Mouse (Mus musculus) neural tube, embryonic 13.5 days (tissue): Measurements from ENCODE around the gene Pde3a. TPM values are rescaled to one million over a fixed set of nuclear protein-coding genes. Genes with fewer than 3 reads are reported as not detected.

Source experiments
- ATAC-seq: fragments of 200-750 bp; cut with Nextera tagmentation; 2 replicates; pipeline ENCODE4 v1.8.0; 2017; ENCODE audit warnings: low read depth, mild to moderate bottlenecking, moderate TSS enrichment, moderate library complexity
- H3K27ac ChIP-seq: fragments of 300-500 bp; sonication (generic); replicated peaks from 2 replicates; pipeline ENCODE4 v1.5.1; 2015; ENCODE audit warnings: moderate library complexity, mild to moderate bottlenecking, inconsistent platforms
- H3K27me3 ChIP-seq: fragments of 300-500 bp; sonication (generic); 2 replicates; pipeline ENCODE4 v1.6.1; 2015; ENCODE audit warnings: mild to moderate bottlenecking, inconsistent platforms
- H3K36me3 ChIP-seq: fragments of 300-500 bp; sonication (generic); 2 replicates; pipeline ENCODE4 v1.6.1; 2015; ENCODE audit warnings: mild to moderate bottlenecking, inconsistent platforms
- H3K4me1 ChIP-seq: fragments of 300-500 bp; sonication (generic); replicated peaks from 2 replicates; pipeline ENCODE4 v1.6.1; 2015; ENCODE audit warnings: inconsistent platforms
- H3K4me2 ChIP-seq: fragments of 300-500 bp; sonication (generic); 2 replicates; pipeline ENCODE4 v1.6.1; 2015; ENCODE audit warnings: inconsistent platforms, mild to moderate bottlenecking, moderate library complexity
- H3K4me3 ChIP-seq: fragments of 300-500 bp; sonication (generic); 2 replicates; pipeline ENCODE4 v1.5.1; 2015; ENCODE audit warnings: mild to moderate bottlenecking, inconsistent platforms
- H3K9ac ChIP-seq: fragments of 300-500 bp; sonication (generic); 2 replicates; pipeline ENCODE4 v1.6.1; 2015; ENCODE audit warnings: moderate library complexity, mild to moderate bottlenecking, inconsistent platforms
- H3K9me3 ChIP-seq: fragments of 300-500 bp; sonication (generic); 2 replicates; pipeline ENCODE4 v1.6.1; 2016; ENCODE audit warnings: inconsistent platforms
- WGBS: fragments of 180-500 bp; shearing (Covaris S2); methylation state at CpG from one replicate; pipeline ENCODE4 v1.1.7; 2015; 5-methylcytosine and 5-hydroxymethylcytosine counted together
- polyA plus RNA-seq: library from polyadenylated mRNA; unstranded; fragments of >200 nt; fragmentation: Nextera tagmentation; extraction: Ambion mirVana; gene quantifications from 2 replicates; pipeline ENCODE4 v1.2.1, GENCODE M21; 2015

Pde3a gene
- polyA plus RNA-seq, 1 experiment from 2014 or later = 2.1 TPM

DNA sequence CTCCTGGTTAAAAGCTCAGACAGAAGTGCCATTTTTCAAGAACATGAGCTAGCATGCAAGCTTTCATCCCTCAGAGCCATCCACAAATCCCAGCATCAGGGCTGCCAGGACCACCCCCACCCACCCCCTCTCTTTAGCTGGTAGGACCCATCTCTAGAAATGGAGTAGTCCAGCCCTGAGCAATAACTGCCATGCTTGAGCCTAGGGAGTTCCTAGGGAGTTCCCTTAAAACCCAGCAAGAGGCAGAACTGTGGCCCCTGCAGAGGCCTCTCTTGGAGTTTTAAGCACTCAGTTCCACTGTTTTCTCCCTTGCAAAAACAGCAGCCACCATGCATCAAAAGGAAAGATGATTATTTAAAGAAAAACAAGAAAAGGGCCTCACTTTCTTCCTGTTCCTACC is 988 bp upstream of the Pde3a start:
- H3K36me3 ChIP-seq = no peaks in the 10 kb centered on the region
- no peak for ATAC-seq

DNA sequence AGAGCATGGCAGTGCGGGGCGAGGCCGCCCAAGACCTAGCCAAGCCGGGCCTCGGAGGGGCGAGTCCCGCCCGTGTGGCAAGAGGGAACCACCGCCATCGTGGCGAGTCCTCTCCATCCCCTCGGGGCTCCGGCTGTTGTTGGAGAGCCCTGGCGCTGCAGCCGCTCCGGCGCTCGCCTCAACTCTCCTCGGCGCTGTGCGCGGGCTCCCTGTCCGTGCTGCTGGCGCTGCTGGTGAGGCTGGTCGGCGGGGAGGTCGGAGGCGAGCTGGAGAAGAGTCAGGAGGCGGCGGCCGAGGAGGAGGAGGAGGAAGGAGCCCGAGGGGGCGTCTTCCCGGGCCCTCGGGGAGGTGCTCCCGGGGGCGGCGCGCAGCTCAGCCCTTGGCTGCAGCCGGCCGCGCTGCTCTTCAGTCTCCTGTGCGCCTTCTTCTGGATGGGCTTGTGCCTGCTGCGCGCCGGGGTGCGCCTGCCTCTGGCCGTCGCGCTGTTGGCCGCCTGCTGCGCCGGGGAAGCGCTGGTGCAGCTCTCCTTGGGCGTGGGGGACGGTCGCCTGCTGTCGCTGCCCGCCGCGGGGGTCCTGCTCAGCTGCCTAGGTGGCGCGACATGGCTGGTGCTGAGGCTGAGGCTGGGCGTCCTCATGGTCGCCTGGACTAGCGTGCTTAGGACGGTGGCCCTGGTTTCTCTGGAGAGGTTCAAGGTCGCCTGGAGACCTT is 671 bp downstream of the Pde3a start:
- H3K4me1 ChIP-seq = peaks cover 38% of the 10 kb centered on the region
- H3K9me3 ChIP-seq = no peaks in the 10 kb centered on the region
- peak overlapping the region; percentile 93 for H3K4me2 ChIP-seq
- peaks cover 42% of the 10 kb centered on the region for H3K27me3 ChIP-seq
- H3K9ac ChIP-seq = peak overlapping the region; percentile 77
- peak overlapping the region; percentile 68 for H3K4me3 ChIP-seq
- peak overlapping the region; percentile 50 for H3K27ac ChIP-seq
- no peaks in the 10 kb centered on the region for H3K36me3 ChIP-seq
- 1% methylated on average over 57 of the region's 68 CpGs for WGBS
- ATAC-seq = peak; percentile 81

More for the DNA sequence above, 988 bp upstream of the Pde3a start:
- Histone ChIP-seq H3K9ac (no peak overlapping the region), H3K4me1 (peaks cover 38% of the 10 kb centered on the region), H3K4me3 (peak overlapping the region; percentile 68), H3K27ac (no peak overlapping the region), H3K9me3 (no peaks in the 10 kb centered on the region), H3K27me3 (peaks cover 42% of the 10 kb centered on the region), H3K4me2 (peak overlapping the region; percentile 93)

DNA sequence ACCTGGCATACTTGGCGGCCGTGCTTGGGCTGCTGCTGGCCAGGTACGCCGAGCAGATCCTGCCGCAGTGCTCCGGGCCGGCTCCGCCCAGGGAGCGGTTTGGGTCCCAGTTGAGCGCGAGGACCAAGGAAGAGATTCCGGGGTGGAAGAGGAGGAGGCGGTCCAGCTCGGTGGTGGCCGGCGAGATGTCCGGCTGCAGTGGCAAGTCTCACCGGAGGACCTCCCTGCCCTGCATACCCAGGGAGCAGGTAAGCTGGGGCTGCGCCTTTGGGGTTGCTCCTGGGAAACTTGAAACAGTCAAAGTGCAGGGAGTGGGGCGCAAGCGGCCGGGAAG is 1.2 kb downstream of the Pde3a start:
- Histone ChIP-seq H3K27ac (peak overlapping the region; percentile 50; the same call in 1 of the 2 replicates), H3K9ac (peak overlapping the region; percentile 77), H3K36me3 (no peaks in the 10 kb centered on the region), H3K4me3 (peak overlapping the region; percentile 68), H3K9me3 (no peaks in the 10 kb centered on the region), H3K4me2 (peak overlapping the region; percentile 93), H3K27me3 (peaks cover 42% of the 10 kb centered on the region), H3K4me1 (peaks cover 38% of the 10 kb centered on the region)
- WGBS = 1% methylated on average over 22 of the region's 22 CpGs
- peak; percentile 32 for ATAC-seq

DNA sequence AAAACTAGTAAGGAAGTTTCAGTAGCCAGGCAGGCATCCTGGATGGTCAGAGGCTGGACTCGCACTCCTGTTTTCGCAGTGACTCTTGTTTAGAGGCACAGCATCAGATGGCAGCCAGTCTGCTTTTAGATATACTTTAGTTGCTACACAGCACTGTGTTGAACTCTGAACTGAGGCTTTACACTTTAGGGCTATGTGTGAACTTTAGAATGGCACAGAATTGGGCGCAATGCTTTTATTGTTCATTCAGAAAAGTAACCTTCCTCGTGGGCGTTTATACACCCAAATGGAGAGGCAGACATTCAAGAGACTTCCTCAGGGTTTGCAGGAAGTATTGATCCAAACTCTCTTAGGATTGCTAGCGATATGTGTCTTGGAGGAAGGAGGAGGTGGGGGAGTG is 1.9 kb downstream of the Pde3a start:
- 55% methylated on average over 6 of the region's 6 CpGs for WGBS
- no peaks in the 10 kb centered on the region for H3K9me3 ChIP-seq
- H3K36me3 ChIP-seq = no peaks in the 10 kb centered on the region
- peak overlapping the region; percentile 68 for H3K4me3 ChIP-seq
- no peak for ATAC-seq
- peaks cover 42% of the 10 kb centered on the region for H3K27me3 ChIP-seq
- H3K4me2 ChIP-seq = peak overlapping the region; percentile 93
- H3K4me1 ChIP-seq = peaks cover 38% of the 10 kb centered on the region
- no peak overlapping the region for H3K27ac ChIP-seq
- H3K9ac ChIP-seq = 0 out of 2 replicates have a peak overlapping the region, but pooled peaks have one; percentile 31

DNA sequence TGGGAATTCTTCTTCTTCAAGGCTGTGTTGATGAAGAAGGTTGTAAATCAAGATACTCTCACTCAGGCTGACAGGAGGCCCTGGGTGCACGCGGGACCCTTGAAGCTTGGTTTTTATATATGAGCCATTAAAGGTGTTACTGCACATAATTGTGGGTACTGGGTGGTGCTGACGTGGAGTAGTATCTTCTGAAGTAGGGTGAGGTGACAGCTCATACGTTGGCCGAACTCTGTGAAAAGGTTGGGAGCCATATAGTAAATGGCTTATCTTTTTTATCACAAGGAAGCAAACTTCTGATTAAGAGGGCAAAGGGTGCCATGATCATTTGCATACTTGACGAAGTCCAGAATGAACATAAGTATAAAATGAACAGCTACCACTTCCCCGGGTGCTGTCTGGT is 3.5 kb downstream of the Pde3a start:
- Histone ChIP-seq H3K9ac (no peak overlapping the region), H3K36me3 (no peaks in the 10 kb centered on the region), H3K4me3 (no peak overlapping the region), H3K9me3 (no peaks in the 10 kb centered on the region), H3K4me2 (peak overlapping the region; percentile 93; the same call in 1 of the 2 replicates), H3K4me1 (peaks cover 27% of the 10 kb centered on the region), H3K27me3 (peaks cover 42% of the 10 kb centered on the region), H3K27ac (no peak overlapping the region)
- WGBS = 81% methylated on average over 7 of the region's 7 CpGs
- ATAC-seq = no peak

DNA sequence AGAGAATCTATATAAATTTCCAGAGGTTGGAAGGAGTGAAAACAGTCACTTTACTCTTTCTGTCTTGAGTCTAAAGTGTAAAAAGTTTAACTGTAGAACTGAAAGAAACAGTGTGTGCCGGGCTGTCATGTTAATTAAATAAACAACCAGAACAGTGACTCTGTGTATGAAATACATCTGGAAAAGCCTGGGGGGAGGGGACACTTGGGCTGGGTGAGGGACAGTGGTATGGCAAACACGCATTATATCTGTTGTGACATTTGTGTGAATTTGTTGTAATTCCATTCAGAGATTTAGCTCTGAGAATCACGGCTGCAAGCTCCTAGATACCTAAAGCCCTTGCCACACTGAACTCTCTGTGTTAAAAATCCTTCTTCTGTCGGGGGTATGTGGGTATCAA is 5.9 kb downstream of the Pde3a start:
- Histone ChIP-seq H3K36me3 (no peaks in the 10 kb centered on the region), H3K4me3 (no peak overlapping the region), H3K9me3 (no peaks in the 10 kb centered on the region), H3K4me2 (no peak overlapping the region), H3K4me1 (peaks cover 16% of the 10 kb centered on the region), H3K27me3 (peaks cover 31% of the 10 kb centered on the region), H3K9ac (no peak overlapping the region), H3K27ac (no peak overlapping the region)
- ATAC-seq = no peak
- WGBS = 66% methylated on average over 4 of the region's 4 CpGs

DNA sequence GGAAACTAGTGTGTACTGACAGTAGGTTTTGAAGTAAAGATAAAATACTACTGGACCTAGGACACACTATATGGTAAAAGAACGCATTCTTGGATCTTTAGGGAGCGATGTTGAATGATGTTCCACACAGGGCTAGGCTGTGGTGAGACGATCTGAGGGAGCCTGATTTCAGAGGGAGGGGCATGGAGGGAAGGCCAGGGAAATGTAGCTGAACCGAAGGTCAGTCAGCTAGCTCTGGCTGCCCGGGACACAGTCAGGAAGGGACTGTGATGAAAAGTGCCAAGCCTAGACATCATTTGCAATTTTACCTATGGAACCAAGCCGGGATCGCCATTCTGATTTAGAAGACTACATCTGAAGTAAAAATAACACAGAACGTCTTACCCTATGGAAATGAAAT is 7.8 kb downstream of the Pde3a start:
- 70% methylated on average over 8 of the region's 8 CpGs for WGBS
- Histone ChIP-seq H3K4me2 (no peak overlapping the region), H3K4me3 (no peak overlapping the region), H3K36me3 (no peaks in the 10 kb centered on the region), H3K9ac (no peak overlapping the region), H3K4me1 (no peaks in the 10 kb centered on the region), H3K9me3 (no peaks in the 10 kb centered on the region), H3K27ac (no peak overlapping the region), H3K27me3 (peaks cover 12% of the 10 kb centered on the region)
- no peak for ATAC-seq

DNA sequence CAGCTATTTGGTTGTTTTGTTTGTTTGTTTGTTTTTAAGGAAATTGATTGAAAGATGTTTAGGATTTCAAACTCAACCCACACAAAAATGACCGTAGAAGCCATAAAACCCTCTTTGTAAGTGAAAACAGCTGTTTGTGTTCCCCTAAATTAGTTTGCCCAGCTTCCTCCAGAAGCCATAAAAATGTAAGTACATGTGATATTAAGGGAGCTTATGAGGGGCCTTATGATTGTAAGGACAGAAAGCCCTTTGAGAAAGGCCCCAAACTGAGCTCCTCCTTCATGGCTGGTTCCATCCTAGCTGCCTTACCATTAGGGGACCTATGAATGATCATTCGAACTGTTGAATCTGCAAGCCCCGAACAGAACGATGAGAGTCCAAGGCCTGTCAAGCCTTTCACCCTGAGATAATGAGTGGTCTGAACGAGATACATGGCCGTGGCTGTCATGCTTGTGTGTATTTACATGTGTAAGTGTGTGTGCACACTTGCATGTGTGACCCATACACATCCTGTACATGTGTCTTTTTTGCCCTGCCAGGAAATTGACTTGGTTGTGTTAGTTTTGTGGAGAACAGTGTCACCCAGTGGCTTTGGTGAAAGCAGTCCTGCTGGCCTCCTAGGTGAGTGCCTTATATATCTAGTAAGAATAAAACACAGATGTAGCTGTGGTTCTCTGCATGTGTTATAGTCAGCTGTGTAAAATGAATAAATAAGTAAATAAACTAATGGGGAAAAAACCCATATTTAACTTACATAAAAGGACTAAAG is 8.5 kb downstream of the Pde3a start:
- Histone ChIP-seq H3K9me3 (no peaks in the 10 kb centered on the region), H3K4me2 (no peak overlapping the region), H3K36me3 (no peaks in the 10 kb centered on the region), H3K9ac (no peak overlapping the region), H3K4me1 (no peaks in the 10 kb centered on the region), H3K4me3 (no peak overlapping the region), H3K27me3 (peaks cover 5% of the 10 kb centered on the region), H3K27ac (no peak overlapping the region)
- ATAC-seq = no peak
- WGBS = 81% methylated on average over 6 of the region's 6 CpGs

DNA sequence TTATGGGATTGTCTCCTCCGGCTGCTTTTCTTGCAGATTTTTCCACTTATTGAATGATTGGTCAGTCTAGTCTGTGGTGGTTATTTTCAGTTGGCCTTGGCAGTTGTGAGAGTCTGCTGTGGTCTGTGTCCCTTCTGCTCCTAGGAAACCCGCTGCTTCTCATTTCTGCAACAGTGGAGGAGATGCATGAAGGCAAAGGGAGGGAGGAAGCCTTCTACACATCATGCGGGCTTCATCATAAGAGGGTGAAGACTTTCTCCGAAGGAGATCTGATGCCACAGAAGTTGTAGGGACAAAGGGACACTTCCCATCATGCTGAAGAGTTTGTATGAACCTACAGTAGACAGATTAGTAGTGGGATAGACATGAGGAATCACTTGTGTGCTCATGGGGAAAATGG is 16.2 kb downstream of the Pde3a start:
- 96% methylated on average over 4 of the region's 4 CpGs for WGBS
- Histone ChIP-seq H3K36me3 (no peaks in the 10 kb centered on the region), H3K9me3 (no peaks in the 10 kb centered on the region), H3K27me3 (no peaks in the 10 kb centered on the region), H3K9ac (no peak overlapping the region), H3K4me2 (no peak overlapping the region), H3K4me1 (no peaks in the 10 kb centered on the region), H3K27ac (no peak overlapping the region), H3K4me3 (no peak overlapping the region)
- ATAC-seq = no peak

DNA sequence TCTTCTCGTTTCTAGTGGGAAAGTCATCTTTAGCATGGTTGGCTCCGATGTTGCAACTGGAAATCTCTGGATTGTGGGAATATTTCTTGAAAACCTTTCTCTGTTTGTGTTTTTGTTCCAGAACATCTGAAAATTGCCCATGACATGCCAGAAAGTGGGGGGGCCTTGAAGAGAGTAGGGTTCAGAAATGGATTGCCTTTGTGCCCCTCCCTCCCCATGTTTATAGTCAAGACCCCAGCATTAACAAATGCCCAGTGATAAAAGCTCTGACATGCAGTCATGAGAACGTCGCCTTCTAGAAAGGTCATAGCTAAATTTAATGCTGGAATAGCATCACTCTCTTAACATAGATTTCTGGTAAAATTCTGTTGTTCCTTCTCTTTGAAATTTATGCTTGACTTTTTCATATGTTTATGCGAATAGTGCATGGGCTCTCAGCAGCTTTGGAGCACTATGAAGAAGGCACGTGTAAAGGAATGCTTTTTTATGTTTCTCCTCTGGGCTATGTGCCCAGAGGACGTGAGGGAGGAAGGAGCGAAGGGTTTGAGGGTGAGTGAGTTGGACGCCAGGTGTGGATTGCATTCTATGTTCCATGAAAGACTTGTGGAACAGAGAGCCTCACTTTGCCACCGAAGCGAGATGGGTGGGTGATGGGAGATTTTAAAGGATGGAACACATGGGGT is 19.0 kb downstream of the Pde3a start:
- Histone ChIP-seq H3K4me3 (no peak overlapping the region), H3K36me3 (no peaks in the 10 kb centered on the region), H3K4me1 (no peaks in the 10 kb centered on the region), H3K27ac (no peak overlapping the region), H3K27me3 (no peaks in the 10 kb centered on the region), H3K9me3 (no peaks in the 10 kb centered on the region), H3K9ac (no peak overlapping the region), H3K4me2 (no peak overlapping the region)
- 86% methylated on average over 11 of the region's 11 CpGs for WGBS
- no peak for ATAC-seq

DNA sequence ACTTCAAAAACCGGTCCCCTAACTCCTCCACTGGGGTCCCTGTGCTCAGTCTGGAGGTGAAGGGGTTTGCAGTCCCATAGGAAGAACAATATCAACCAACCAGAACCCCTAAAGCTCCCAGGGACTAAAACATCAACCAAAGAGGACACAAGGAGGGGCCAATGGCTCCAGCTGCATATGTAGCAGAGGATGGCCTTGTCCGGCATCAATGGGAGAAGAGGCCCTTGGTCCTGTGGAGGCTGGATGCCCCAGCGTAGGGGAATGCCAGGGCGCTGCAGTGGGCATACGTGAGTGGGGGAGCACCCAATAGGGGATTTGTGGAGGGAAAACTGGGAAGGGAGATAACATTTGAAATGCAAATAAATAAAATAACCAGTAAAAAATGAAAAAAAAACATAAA is 19.8 kb downstream of the Pde3a start:
- Histone ChIP-seq H3K4me2 (no peak overlapping the region), H3K4me1 (no peaks in the 10 kb centered on the region), H3K27me3 (no peaks in the 10 kb centered on the region), H3K27ac (no peak overlapping the region), H3K4me3 (no peak overlapping the region), H3K36me3 (no peaks in the 10 kb centered on the region), H3K9ac (no peak overlapping the region), H3K9me3 (no peaks in the 10 kb centered on the region)
- WGBS = 91% methylated on average over 5 of the region's 5 CpGs
- no peak for ATAC-seq

DNA sequence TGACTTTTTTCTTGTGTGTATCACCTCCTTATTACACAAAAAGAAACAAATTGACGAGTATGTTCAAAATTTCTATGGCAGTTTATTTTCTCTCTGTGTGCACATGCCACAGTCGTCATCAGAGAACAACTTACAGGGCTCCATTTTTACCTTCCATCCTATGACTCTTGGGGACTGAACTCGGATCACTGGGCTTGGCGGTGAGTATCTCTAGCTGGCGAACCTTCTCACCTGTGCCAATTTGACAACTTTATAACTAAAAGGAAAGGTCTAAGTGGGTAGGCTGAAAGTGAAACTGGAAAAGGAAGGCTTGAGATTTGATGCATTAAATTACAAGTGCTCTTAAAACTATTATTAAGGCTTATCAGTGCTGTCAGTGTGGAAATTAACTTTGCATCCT is 22.1 kb downstream of the Pde3a start:
- WGBS = 85% methylated on average over 5 of the region's 5 CpGs
- Histone ChIP-seq H3K9ac (no peak overlapping the region), H3K4me3 (no peak overlapping the region), H3K36me3 (no peaks in the 10 kb centered on the region), H3K4me2 (no peak overlapping the region), H3K27ac (no peak overlapping the region), H3K4me1 (no peaks in the 10 kb centered on the region), H3K9me3 (no peaks in the 10 kb centered on the region), H3K27me3 (no peaks in the 10 kb centered on the region)
- no peak for ATAC-seq
